Mouse (Mus musculus) midbrain, embryonic 10.5 days (tissue): Measurements from ENCODE around the gene Magi3. TPM values are rescaled to one million over a fixed set of nuclear protein-coding genes. Genes with fewer than 3 reads are reported as not detected.
A peak's percentile ranks its signal among the peaks of the same experiment; 100 is the strongest.

Source experiments
- DNase-seq: peaks from one replicate; pipeline ENCODE4 v3.0.0-alpha.2; 2017; ENCODE audit warnings: low spot score
- H3K27ac ChIP-seq: fragments of 300-500 bp; sonication (generic); replicated peaks from 2 replicates; pipeline ENCODE4 v1.5.1; 2016; ENCODE audit warnings: mild to moderate bottlenecking
- H3K27me3 ChIP-seq: fragments of 300-500 bp; sonication (generic); 2 replicates; pipeline ENCODE4 v1.6.1; 2016; ENCODE audit warnings: low read depth, mild to moderate bottlenecking; ENCODE audit not compliant: poor library complexity, severe bottlenecking
- H3K36me3 ChIP-seq: fragments of 300-500 bp; sonication (generic); 2 replicates; pipeline ENCODE4 v1.6.1; 2016; ENCODE audit warnings: mild to moderate bottlenecking, moderate library complexity
- H3K4me1 ChIP-seq: fragments of 300-500 bp; sonication (generic); 2 replicates; pipeline ENCODE4 v1.6.1; 2016
- H3K4me3 ChIP-seq: fragments of 300-500 bp; sonication (generic); 2 replicates; pipeline ENCODE4 v1.5.1; 2016; ENCODE audit warnings: mild to moderate bottlenecking, moderate library complexity
- H3K9me3 ChIP-seq: fragments of 300-500 bp; sonication (generic); replicated peaks from 2 replicates; pipeline ENCODE4 v1.6.1; 2016; ENCODE audit warnings: mild to moderate bottlenecking
- WGBS: fragments of 180-500 bp; shearing (Covaris S2); methylation state at CpG from one replicate; pipeline ENCODE4 v1.1.7; 2016; 5-methylcytosine and 5-hydroxymethylcytosine counted together
- polyA plus RNA-seq: library from polyadenylated mRNA; unstranded; fragments of >200 nt; fragmentation: Nextera tagmentation; extraction: Ambion mirVana; gene quantifications from 2 replicates; pipeline ENCODE4 v1.2.1, GENCODE M21; 2016

Gene Magi3
- polyA plus RNA-seq, 1 experiment from 2014 or later: 5.0 TPM

GRCm38 (mm10) chr3:104182711-104183110 is 37.5 kb downstream of the Magi3 start:
- no peak overlapping the region for H3K27ac ChIP-seq
- no peak overlapping the region for H3K4me3 ChIP-seq
- no peaks in the 10 kb centered on the region for H3K27me3 ChIP-seq
- no peak for DNase-seq
- no peaks in the 10 kb centered on the region for H3K4me1 ChIP-seq
- peaks cover 11% of the 10 kb centered on the region for H3K36me3 ChIP-seq
- no peaks in the 10 kb centered on the region for H3K9me3 ChIP-seq

- no peak overlapping the region for H3K27ac ChIP-seq
- 89% methylated on average over 3 of the region's 3 CpGs for WGBS
- no peaks in the 10 kb centered on the region for H3K36me3 ChIP-seq
- H3K4me3 ChIP-seq: no peak overlapping the region
- no peaks in the 10 kb centered on the region for H3K4me1 ChIP-seq
- no peaks in the 10 kb centered on the region for H3K9me3 ChIP-seq
- H3K27me3 ChIP-seq: no peaks in the 10 kb centered on the region
- no peak for DNase-seq
Measured at GRCm38 (mm10) chr3:104161347-104161746, 58.8 kb downstream of the Magi3 start.

- no peak overlapping the region for H3K4me3 ChIP-seq
- no peak for DNase-seq
- no peaks in the 10 kb centered on the region for H3K27me3 ChIP-seq
- WGBS: 84% methylated on average over 6 of the region's 6 CpGs
- no peak overlapping the region for H3K27ac ChIP-seq
- H3K36me3 ChIP-seq: no peaks in the 10 kb centered on the region
- no peaks in the 10 kb centered on the region for H3K4me1 ChIP-seq
- H3K9me3 ChIP-seq: no peaks in the 10 kb centered on the region
Measured at GRCm38 (mm10) chr3:104160603-104161002, 59.6 kb downstream of the Magi3 start.

- Histone ChIP-seq H3K9me3 (no peaks in the 10 kb centered on the region), H3K36me3 (no peaks in the 10 kb centered on the region), H3K4me3 (no peak overlapping the region), H3K27ac (no peak overlapping the region), H3K27me3 (no peaks in the 10 kb centered on the region), H3K4me1 (no peaks in the 10 kb centered on the region)
- no peak for DNase-seq
- WGBS: 72% methylated on average over 2 of the region's 2 CpGs
Measured at GRCm38 (mm10) chr3:104150146-104150545, 70.0 kb downstream of the Magi3 start.

GRCm38 (mm10) chr3:104142376-104142775 is 77.8 kb downstream of the Magi3 start:
- DNase-seq: no peak
- no peaks in the 10 kb centered on the region for H3K4me1 ChIP-seq
- no peak overlapping the region for H3K27ac ChIP-seq
- no peaks in the 10 kb centered on the region for H3K36me3 ChIP-seq
- no peaks in the 10 kb centered on the region for H3K27me3 ChIP-seq
- no peaks in the 10 kb centered on the region for H3K9me3 ChIP-seq
- H3K4me3 ChIP-seq: no peak overlapping the region
- WGBS: 58% methylated on average over 4 of the region's 4 CpGs

GRCm38 (mm10) chr3:104138953-104139450 is 81.2 kb downstream of the Magi3 start:
- Histone ChIP-seq H3K4me3 (no peak overlapping the region), H3K36me3 (no peaks in the 10 kb centered on the region), H3K27me3 (no peaks in the 10 kb centered on the region), H3K27ac (no peak overlapping the region), H3K9me3 (no peaks in the 10 kb centered on the region), H3K4me1 (no peaks in the 10 kb centered on the region)
- 92% methylated on average over 4 of the region's 4 CpGs for WGBS
- no peak for DNase-seq

GRCm38 (mm10) chr3:104125628-104126027 is 94.5 kb downstream of the Magi3 start:
- Histone ChIP-seq H3K9me3 (no peaks in the 10 kb centered on the region), H3K4me1 (no peaks in the 10 kb centered on the region), H3K36me3 (peaks cover 4% of the 10 kb centered on the region; the same call in 1 of the 2 replicates), H3K27ac (no peak overlapping the region), H3K27me3 (no peaks in the 10 kb centered on the region), H3K4me3 (no peak overlapping the region)
- DNase-seq: no peak
- WGBS: 79% methylated on average over 1 of the region's 1 CpGs

GRCm38 (mm10) chr3:104123846-104124245 is 96.3 kb downstream of the Magi3 start:
- DNase-seq: no peak
- Histone ChIP-seq H3K9me3 (no peaks in the 10 kb centered on the region), H3K36me3 (peaks cover 4% of the 10 kb centered on the region; the same call in 1 of the 2 replicates), H3K27ac (no peak overlapping the region), H3K4me1 (no peaks in the 10 kb centered on the region), H3K4me3 (no peak overlapping the region), H3K27me3 (no peaks in the 10 kb centered on the region)
- 98% methylated on average over 1 of the region's 1 CpGs for WGBS

- Histone ChIP-seq H3K36me3 (no peaks in the 10 kb centered on the region), H3K27me3 (no peaks in the 10 kb centered on the region), H3K27ac (no peak overlapping the region), H3K4me1 (no peaks in the 10 kb centered on the region), H3K9me3 (no peaks in the 10 kb centered on the region), H3K4me3 (no peak overlapping the region)
- DNase-seq: no peak
- WGBS: 87% methylated on average over 3 of the region's 3 CpGs
Measured at GRCm38 (mm10) chr3:104109478-104109877, 110.7 kb downstream of the Magi3 start.

- H3K27ac ChIP-seq: no peak overlapping the region
- no peaks in the 10 kb centered on the region for H3K9me3 ChIP-seq
- no peaks in the 10 kb centered on the region for H3K4me1 ChIP-seq
- no peak overlapping the region for H3K4me3 ChIP-seq
- 69% methylated on average over 1 of the region's 1 CpGs for WGBS
- H3K36me3 ChIP-seq: no peaks in the 10 kb centered on the region
- H3K27me3 ChIP-seq: no peaks in the 10 kb centered on the region
- DNase-seq: peak; percentile 33
Measured at GRCm38 (mm10) chr3:104104942-104105341, 115.2 kb downstream of the Magi3 start.

- no peak for DNase-seq
- Histone ChIP-seq H3K4me1 (no peaks in the 10 kb centered on the region), H3K9me3 (no peaks in the 10 kb centered on the region), H3K27ac (no peak overlapping the region), H3K4me3 (no peak overlapping the region), H3K27me3 (no peaks in the 10 kb centered on the region), H3K36me3 (no peaks in the 10 kb centered on the region)
- WGBS: 73% methylated on average over 3 of the region's 3 CpGs
Measured at GRCm38 (mm10) chr3:104101721-104102120, 118.5 kb downstream of the Magi3 start.

- H3K4me1 ChIP-seq: no peaks in the 10 kb centered on the region
- no peak for DNase-seq
- no peak overlapping the region for H3K4me3 ChIP-seq
- H3K27ac ChIP-seq: no peak overlapping the region
- no peaks in the 10 kb centered on the region for H3K27me3 ChIP-seq
- H3K36me3 ChIP-seq: no peaks in the 10 kb centered on the region
- no peaks in the 10 kb centered on the region for H3K9me3 ChIP-seq
Measured at GRCm38 (mm10) chr3:104101249-104101648, 118.9 kb downstream of the Magi3 start.

GRCm38 (mm10) chr3:104095936-104096335 is 124.2 kb downstream of the Magi3 start:
- WGBS: 75% methylated on average over 3 of the region's 3 CpGs
- no peak overlapping the region for H3K27ac ChIP-seq
- H3K4me3 ChIP-seq: no peak overlapping the region
- H3K36me3 ChIP-seq: peaks cover 6% of the 10 kb centered on the region
- H3K9me3 ChIP-seq: no peaks in the 10 kb centered on the region
- no peaks in the 10 kb centered on the region for H3K27me3 ChIP-seq
- H3K4me1 ChIP-seq: no peaks in the 10 kb centered on the region
- DNase-seq: no peak

- H3K27me3 ChIP-seq: no peaks in the 10 kb centered on the region
- 89% methylated on average over 1 of the region's 1 CpGs for WGBS
- H3K4me1 ChIP-seq: no peaks in the 10 kb centered on the region
- H3K9me3 ChIP-seq: no peaks in the 10 kb centered on the region
- H3K36me3 ChIP-seq: peaks cover 6% of the 10 kb centered on the region
- H3K27ac ChIP-seq: no peak overlapping the region
- no peak for DNase-seq
- H3K4me3 ChIP-seq: no peak overlapping the region
Measured at GRCm38 (mm10) chr3:104094646-104095045, 125.5 kb downstream of the Magi3 start.
